Mouse (Mus musculus): ENCODE results near the gene Med9. TPM values are rescaled to one million over a fixed set of nuclear protein-coding genes. Genes with fewer than 3 reads are reported as not detected.

Gene Med9
- polyA plus RNA-seq, 1 experiment from 2014 or later = 36.6 TPM

DNA sequence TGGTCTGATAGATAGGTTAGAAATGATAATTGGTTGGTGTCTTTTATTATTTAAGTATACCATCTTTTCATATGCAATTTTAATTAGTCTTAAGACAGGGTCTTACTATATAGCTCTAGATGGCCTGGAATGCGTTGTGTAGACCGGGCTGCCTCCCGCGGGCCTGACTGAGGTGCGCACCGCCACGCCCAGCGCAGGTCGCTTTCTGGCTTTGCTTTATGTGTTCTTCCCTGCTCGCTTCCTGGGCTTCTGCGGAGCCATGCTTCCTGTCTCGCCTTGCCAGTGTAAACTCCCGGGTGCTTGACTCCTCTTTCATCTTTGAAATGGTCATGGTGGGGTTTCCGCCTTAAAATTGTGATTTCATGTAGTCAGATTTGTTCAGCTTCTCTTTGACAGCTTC, 4.9 kb downstream of the Med9 start:
- H3K27ac ChIP-seq = no peak overlapping the region
- peaks cover 8% of the 10 kb centered on the region; the same call in 1 of the 2 replicates for H3K4me1 ChIP-seq
- ATAC-seq (ENCODE audit: insufficient read depth, low FRiP score, low read depth) = no peak
- H3K27me3 ChIP-seq (replicated peaks) = no peaks in the 10 kb centered on the region
- H3K9me3 ChIP-seq = no peaks in the 10 kb centered on the region
- H3K4me3 ChIP-seq (replicated peaks) = no peak overlapping the region
- 82% methylated on average over 14 of the region's 14 CpGs for WGBS
- H3K36me3 ChIP-seq = no peaks in the 10 kb centered on the region
- H3K4me2 ChIP-seq = no peak overlapping the region
- H3K9ac ChIP-seq = no peak overlapping the region

DNA sequence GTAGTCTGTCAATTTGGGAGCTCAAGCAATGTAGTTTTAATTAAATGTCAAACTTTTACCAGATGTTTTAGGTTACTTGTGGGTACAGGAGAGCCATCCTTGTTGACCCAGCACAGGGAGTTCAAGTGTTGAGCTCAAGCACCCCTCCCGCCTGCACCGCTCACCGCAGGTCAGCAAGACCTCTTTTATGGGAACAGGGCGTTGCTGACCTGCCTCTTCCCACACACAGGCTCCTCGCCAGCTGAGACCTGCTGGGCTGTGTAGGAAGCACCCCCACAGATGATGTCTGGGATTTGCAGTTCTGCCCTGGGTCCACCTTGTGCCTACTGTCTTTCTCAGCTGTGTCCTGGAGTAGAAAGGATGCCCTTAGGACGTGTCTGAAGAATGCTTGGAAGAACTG, 8.7 kb downstream of the Med9 start:
- Histone ChIP-seq H3K27ac (no peak overlapping the region), H3K4me2 (no peak overlapping the region)
- 76% methylated on average over 6 of the region's 6 CpGs for WGBS

DNA sequence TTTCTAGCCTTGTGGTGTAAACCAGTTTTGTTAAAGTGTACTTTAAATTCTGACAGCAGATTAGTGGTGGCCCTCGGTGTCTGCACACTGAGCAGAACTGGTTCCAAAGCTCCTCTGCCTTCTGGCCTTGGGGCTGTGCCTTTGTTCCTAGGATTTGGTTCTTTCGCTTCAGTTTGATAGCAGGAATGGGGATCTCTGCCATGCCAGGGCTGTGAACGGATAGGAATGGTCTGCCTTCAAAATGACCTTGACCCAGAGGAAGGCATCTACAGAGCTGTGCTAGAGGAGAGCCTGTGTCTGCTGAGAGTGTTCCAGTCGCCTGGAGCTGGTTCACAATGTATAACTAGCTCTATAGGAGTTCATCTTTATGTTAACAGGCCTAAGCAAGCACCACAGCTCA, 11.4 kb downstream of the Med9 start:
- no peak for ATAC-seq (ENCODE audit: insufficient read depth, low FRiP score, low read depth)

More for the DNA sequence above, 8.7 kb downstream of the Med9 start:
- no peaks in the 10 kb centered on the region for H3K4me1 ChIP-seq
- no peaks in the 10 kb centered on the region for H3K27me3 ChIP-seq (replicated peaks)
- ATAC-seq (ENCODE audit: insufficient read depth, low FRiP score, low read depth) = no peak
- no peaks in the 10 kb centered on the region for H3K9me3 ChIP-seq
- H3K9ac ChIP-seq = no peak overlapping the region
- peaks cover 13% of the 10 kb centered on the region for H3K36me3 ChIP-seq
- no peak overlapping the region for H3K4me3 ChIP-seq (replicated peaks)

DNA sequence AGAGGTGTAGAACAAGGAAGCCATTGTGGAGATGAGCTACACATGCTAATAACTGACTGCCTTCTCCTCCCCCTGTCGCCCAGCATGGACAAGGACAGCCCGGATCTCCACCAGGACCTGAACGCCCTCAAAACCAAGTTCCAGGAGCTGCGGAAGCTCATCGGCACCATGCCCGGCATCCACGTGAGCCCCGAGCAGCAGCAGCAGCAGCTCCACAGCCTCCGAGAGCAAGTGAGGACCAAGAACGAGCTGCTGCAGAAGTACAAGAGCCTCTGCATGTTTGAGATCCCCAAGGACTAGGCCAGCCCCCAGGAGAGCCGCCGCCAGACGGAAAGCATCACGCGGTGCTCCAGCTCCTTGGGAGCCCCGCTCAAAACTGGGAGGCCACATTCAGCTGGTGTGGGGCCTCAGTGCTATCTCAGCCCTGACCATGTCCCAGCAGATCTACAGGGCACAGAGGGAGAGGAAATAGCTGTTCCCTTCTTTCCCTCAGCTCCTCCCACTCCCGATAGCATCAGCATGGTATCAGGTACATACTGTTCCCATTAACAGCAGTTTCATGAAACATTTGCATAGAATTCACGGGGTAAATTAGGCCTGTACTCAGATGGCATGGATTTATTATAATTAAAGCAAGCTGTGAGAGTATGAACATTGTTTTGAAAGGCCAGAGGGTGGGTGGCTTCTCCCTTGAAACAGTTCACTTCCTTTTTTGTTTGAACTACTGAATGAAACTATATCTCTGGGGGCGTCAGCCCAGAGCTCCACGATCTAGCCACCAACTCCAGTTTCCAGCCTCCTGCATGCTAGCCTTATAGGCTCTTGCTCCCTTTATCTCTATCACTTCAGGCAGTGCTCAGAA, 12.7 kb downstream of the Med9 start:
- ATAC-seq (ENCODE audit: insufficient read depth, low FRiP score, low read depth) = no peak
- Histone ChIP-seq H3K9ac (no peak overlapping the region), H3K4me3 (replicated peaks) (no peak overlapping the region), H3K36me3 (peaks cover 14% of the 10 kb centered on the region), H3K9me3 (no peaks in the 10 kb centered on the region), H3K27me3 (replicated peaks) (peaks cover 13% of the 10 kb centered on the region), H3K4me2 (no peak overlapping the region), H3K27ac (no peak overlapping the region), H3K4me1 (peaks cover 18% of the 10 kb centered on the region)
- WGBS = 88% methylated on average over 20 of the region's 20 CpGs

More for the DNA sequence above, 11.4 kb downstream of the Med9 start:
- Histone ChIP-seq H3K36me3 (peaks cover 14% of the 10 kb centered on the region), H3K27me3 (replicated peaks) (peaks cover 13% of the 10 kb centered on the region), H3K9ac (no peak overlapping the region), H3K27ac (no peak overlapping the region), H3K4me2 (no peak overlapping the region), H3K4me1 (peaks cover 11% of the 10 kb centered on the region), H3K4me3 (replicated peaks) (no peak overlapping the region), H3K9me3 (no peaks in the 10 kb centered on the region)
- 78% methylated on average over 4 of the region's 4 CpGs for WGBS

DNA sequence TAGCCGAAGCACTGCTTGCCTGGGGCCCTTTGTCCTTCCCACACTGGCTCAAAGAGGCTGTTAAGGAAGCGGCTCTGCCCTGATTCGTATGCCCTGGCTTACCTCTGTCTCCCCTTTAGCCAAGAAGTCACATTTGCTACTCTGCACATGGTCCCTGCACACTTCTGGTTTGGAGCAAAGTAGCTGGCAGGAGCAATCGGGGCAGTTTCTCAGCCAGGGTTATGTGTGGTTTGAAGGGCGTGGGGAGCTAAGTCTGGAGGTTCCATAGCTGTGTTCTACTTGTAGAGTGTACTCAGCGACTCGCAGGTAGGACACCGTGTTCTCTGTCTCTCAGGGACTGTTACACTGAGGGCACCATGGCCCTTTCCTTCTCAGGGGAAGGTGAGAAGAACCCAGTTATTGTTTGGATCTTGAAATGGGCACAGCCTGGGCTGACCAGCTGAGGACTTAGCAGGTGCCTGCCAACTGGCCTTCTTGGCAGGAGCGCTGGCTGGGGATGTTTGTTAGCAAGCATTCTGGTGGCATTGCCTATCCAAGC, 13.4 kb downstream of the Med9 start:
- Histone ChIP-seq H3K27ac (no peak overlapping the region), H3K4me2 (no peak overlapping the region), H3K9ac (no peak overlapping the region), H3K27me3 (replicated peaks) (peaks cover 13% of the 10 kb centered on the region), H3K4me1 (peaks cover 19% of the 10 kb centered on the region), H3K4me3 (replicated peaks) (no peak overlapping the region), H3K36me3 (peaks cover 14% of the 10 kb centered on the region), H3K9me3 (no peaks in the 10 kb centered on the region)
- ATAC-seq (ENCODE audit: insufficient read depth, low FRiP score, low read depth) = no peak
- 86% methylated on average over 9 of the region's 9 CpGs for WGBS

DNA sequence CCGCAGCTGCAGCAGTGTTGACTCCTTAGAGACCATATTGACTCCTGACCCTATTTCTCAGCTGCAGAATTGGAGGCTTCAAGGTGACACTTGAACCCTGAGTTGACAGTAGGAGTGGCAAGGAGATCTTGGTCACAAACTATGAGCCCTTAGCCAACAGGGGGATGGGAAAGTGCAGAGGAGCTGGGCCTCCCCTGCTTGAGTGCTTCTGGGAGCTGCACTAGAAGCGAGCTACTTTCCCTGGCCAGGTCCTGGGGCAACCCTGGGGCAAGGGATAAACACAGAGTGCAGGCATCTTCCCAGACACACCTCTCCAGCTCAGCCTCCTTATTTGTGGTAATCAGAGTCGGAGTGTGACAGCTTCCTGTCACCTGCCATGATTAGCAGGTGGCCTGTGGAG, 14.6 kb downstream of the Med9 start:
- H3K27me3 ChIP-seq (replicated peaks) = peaks cover 13% of the 10 kb centered on the region
- WGBS = 73% methylated on average over 3 of the region's 3 CpGs
- no peak overlapping the region for H3K27ac ChIP-seq
- peaks cover 19% of the 10 kb centered on the region for H3K4me1 ChIP-seq
- H3K4me2 ChIP-seq = no peak overlapping the region
- H3K9ac ChIP-seq = no peak overlapping the region
- peaks cover 14% of the 10 kb centered on the region for H3K36me3 ChIP-seq
- no peak for ATAC-seq (ENCODE audit: insufficient read depth, low FRiP score, low read depth)
- no peaks in the 10 kb centered on the region for H3K9me3 ChIP-seq
- H3K4me3 ChIP-seq (replicated peaks) = no peak overlapping the region

DNA sequence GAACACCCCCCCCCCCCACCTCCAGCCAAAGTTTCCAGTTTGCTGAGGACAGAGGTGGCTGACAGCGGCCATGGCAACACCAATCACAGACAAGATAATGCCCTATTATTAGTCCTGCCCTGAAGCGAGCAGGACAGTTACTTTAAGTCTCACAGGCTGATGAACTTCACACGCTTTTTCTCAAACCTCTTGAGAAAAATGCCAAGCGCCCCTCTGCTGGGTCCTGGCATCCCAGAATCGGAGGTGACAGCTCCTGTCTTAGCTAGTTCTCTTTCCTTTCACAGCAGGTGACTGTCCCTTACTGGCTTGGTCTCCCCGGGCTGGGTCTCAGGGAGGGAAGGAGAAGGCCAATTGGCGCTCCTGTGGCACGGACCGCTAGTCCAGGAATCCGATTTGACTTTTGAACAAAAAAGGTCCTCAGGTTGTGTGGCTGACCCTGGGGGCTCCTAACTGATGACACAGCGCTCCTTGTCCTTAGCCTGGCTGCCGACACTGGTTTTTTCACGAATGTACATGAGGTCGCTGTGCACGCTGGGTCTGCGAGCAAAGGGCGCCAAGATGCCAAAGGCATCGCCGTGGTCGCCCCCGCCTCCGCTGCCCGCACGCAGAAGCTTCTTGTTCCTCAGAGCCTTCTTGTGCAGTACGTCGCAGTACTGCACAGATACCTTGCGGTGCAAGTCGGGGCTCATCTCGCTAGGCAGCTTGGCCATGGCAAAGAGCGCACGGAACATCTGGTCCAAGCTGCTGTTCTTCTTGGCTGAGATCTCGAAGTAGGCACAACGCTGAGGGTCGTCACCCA, 15.6 kb downstream of the Med9 start:
- Histone ChIP-seq H3K9ac (peak overlapping the region; percentile 49), H3K27me3 (replicated peaks) (peaks cover 13% of the 10 kb centered on the region), H3K27ac (no peak overlapping the region), H3K4me1 (peaks cover 19% of the 10 kb centered on the region), H3K4me2 (peak overlapping the region; percentile 98), H3K9me3 (no peaks in the 10 kb centered on the region), H3K4me3 (replicated peaks) (peak overlapping the region; percentile 51), H3K36me3 (peaks cover 14% of the 10 kb centered on the region)
- ATAC-seq (ENCODE audit: insufficient read depth, low FRiP score, low read depth) = no peak
- WGBS = 10% methylated on average over 34 of the region's 34 CpGs

DNA sequence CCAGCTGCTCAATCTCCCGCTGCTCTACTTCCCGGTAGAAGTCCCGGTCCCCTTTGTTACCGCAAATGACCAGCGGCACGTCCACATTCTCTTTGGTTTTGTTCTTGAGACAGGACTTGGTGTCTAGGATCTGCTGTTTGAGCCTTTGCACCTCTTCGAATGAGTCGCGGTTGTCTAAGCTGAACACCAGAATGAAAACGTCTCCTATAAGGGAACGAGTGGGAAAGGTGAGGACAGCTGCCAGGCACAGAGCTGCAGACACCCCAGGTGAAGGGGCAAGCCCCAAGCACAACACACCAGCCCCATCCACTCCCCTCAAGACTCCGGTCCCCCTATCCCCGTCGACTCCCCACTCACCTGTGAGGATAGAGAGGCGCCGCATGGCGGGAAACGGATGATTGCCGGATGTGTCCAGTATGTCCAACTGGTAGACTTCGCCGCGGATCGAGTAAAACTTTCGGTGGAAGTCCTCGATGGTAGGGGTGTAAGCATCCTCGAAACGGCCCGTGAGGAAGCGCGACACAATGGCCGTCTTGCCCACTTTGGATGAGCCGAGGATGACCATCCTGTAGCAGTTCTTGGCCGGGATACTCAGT, 16.3 kb downstream of the Med9 start:
- peak overlapping the region; percentile 98 for H3K4me2 ChIP-seq
- WGBS = 2% methylated on average over 33 of the region's 33 CpGs
- H3K4me3 ChIP-seq (replicated peaks) = peak overlapping the region; percentile 51
- peak overlapping the region; percentile 78; the same call in 1 of the 2 replicates for H3K27ac ChIP-seq
- 0 out of 2 replicates have a peak, but pooled peaks have one; percentile 5 for ATAC-seq (ENCODE audit: insufficient read depth, low FRiP score, low read depth)
- peaks cover 14% of the 10 kb centered on the region for H3K36me3 ChIP-seq
- H3K9ac ChIP-seq = peak overlapping the region; percentile 49
- peaks cover 13% of the 10 kb centered on the region for H3K27me3 ChIP-seq (replicated peaks)
- H3K9me3 ChIP-seq = no peaks in the 10 kb centered on the region
- peaks cover 19% of the 10 kb centered on the region for H3K4me1 ChIP-seq

DNA sequence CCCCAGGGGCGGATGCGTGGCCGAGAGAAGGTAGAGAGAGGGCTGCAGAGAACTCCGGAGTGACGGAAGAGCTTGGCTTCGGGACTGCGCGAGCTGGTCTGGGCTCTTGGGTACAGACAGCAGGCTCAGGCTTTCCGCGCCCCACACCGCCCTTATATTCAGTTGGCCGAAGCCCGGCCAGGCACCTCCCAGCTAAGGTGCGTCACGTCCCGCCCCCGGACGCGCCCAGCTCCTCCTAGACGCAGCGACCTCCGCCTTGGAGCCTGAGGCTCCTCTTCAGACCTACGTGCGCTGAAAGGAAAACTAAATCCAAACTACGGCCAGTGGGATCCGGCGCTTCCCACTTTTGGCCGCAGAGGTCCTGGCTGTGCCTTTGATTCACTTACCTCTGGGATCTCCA, 16.8 kb downstream of the Med9 start, which contains the start of gene Rasd1:
Gene Rasd1 (minus strand): TSS at position 127 of the 400 bp plus-strand sequence.
- peak within 1 kb of the TSS; percentile 98 for H3K4me2 ChIP-seq
- peaks cover 13% of the 10 kb centered on the region for H3K27me3 ChIP-seq (replicated peaks)
- no peaks in the 10 kb centered on the region for H3K9me3 ChIP-seq
- H3K9ac ChIP-seq = peak within 1 kb of the TSS; percentile 49
- peak; percentile 91 for ATAC-seq (ENCODE audit: insufficient read depth, low FRiP score, low read depth)
- WGBS = under 1% methylated on average over 28 of the region's 28 CpGs
- peaks cover 14% of the 10 kb centered on the region for H3K36me3 ChIP-seq
- peak within 1 kb of the TSS; percentile 51 for H3K4me3 ChIP-seq (replicated peaks)
- H3K4me1 ChIP-seq = peaks cover 19% of the 10 kb centered on the region
- H3K27ac ChIP-seq = peak within 1 kb of the TSS; percentile 78; the same call in 1 of the 2 replicates

DNA sequence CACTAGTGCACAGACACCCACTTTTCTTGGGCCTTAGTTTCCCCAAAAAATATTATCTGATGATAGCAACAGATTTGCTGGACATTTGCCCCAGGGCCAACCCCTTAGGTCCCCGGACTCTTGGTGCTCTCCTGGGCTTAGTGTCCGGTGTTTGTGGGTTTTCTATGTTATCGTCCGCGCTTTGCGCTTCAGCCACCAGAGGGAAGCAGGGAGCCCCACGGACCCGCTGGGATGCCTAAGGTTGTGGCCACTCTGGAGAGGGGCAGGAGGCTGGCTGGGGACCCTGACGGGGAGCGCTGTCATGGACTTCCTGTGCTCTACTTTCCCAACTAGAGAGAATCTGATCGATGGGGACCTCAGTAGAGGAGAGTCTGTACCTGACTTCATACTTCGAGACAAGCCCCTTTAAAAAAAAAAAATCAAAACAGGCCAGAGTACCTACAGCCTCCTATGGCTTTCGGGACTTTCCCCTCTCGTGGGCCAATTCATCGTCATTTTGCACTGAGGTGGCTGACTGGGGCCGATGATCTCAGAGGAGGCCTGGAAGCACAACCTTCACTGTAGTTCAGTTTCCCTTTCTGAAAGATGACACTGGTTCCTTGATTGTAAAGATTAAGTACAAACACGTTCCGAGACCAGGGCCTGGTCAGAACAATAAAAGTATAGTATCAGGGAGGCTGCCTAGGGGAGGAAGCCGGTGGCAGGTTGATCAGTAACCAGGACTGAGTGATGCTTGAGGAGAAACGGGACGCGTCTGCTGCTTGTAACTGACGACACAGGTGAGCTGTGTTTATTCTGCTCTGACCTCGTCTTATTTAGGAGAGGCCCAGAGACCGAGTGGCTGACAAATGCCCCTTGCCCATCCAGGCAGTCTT, 17.5 kb downstream of the Med9 start:
- H3K27me3 ChIP-seq (replicated peaks) = peaks cover 13% of the 10 kb centered on the region
- peak overlapping the region; percentile 51 for H3K4me3 ChIP-seq (replicated peaks)
- ATAC-seq (ENCODE audit: insufficient read depth, low FRiP score, low read depth) = peak; percentile 73
- H3K9me3 ChIP-seq = no peaks in the 10 kb centered on the region
- H3K36me3 ChIP-seq = peaks cover 7% of the 10 kb centered on the region
- peak overlapping the region; percentile 78; the same call in 1 of the 2 replicates for H3K27ac ChIP-seq
- H3K4me2 ChIP-seq = peak overlapping the region; percentile 98
- H3K9ac ChIP-seq = peak overlapping the region; percentile 49; the same call in 1 of the 2 replicates
- peaks cover 19% of the 10 kb centered on the region for H3K4me1 ChIP-seq
- WGBS = 20% methylated on average over 25 of the region's 25 CpGs

DNA sequence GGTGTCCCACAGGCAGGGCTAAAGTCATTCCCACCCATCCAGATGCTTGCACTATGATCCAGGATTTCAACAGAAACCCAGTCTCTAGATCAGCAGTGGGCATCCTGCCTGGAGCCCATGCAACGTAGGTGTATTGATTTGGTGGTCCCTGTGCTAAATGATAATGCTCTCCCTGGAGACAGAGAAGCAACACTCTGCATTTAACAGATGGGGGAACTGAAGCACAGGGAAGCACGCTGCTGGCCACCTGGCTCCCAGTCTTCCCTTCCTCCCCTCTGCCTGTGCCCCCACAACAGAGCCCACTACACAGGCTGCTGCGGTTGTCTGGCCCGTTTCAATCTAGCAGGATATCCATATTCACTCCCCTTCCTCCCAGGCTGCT, 18.1 kb downstream of the Med9 start:
- H3K9me3 ChIP-seq = no peaks in the 10 kb centered on the region
- no peak overlapping the region for H3K4me2 ChIP-seq
- H3K9ac ChIP-seq = no peak overlapping the region
- no peak overlapping the region for H3K4me3 ChIP-seq (replicated peaks)
- H3K36me3 ChIP-seq = peaks cover 4% of the 10 kb centered on the region
- H3K27me3 ChIP-seq (replicated peaks) = peaks cover 13% of the 10 kb centered on the region
- WGBS = 58% methylated on average over 4 of the region's 4 CpGs
- H3K27ac ChIP-seq = no peak overlapping the region
- no peak for ATAC-seq (ENCODE audit: insufficient read depth, low FRiP score, low read depth)
- peaks cover 19% of the 10 kb centered on the region for H3K4me1 ChIP-seq
